8 mouse cellular contexts compared by ENCODE assay signal in the genomic region with DNA sequence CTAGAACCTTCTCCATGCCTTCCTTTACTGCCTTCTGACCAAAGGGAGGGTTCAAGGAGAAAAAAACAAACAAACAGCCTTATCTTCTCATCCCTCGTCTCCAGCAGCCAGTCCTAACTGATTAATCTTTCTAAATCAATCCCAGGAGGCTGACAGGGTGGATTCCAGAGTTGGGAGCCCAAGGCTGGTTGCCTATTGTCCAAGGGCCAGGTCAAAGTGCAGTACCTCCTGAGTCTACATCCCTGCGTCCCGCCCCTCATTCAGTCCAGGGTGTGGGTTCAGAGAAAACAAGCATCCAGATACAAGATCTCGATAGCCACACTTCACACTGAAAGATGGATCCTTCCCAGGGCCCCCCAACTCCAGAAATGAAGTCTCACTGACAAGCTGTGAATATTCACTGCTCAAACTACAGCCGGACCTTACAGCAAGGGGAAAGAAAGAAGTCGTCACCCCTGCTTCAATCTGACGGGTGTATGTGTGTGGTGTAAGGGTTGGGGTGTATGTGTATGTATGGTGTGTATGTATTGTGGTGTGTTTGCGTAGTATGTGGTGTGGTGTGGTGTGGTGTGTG. TPM values are rescaled to one million over a fixed set of nuclear protein-coding genes. Genes with fewer than 3 reads are reported as not detected.
DNase-seq lines count a peak whose midpoint lies in the region; ATAC-seq lines count a peak whose summit lies in the region.

No protein-coding gene starts in this region.

- DNase-seq in 3T3-L1 (ENCODE audit: low read depth, low spot score), result peak; percentile 40
- DNase-seq in embryo, embryonic 9.5 days (ENCODE audit: extremely low spot score), result peak; percentile 60
- DNase-seq in intestine, embryonic 14.5 days (ENCODE audit: low spot score), result no peak
- DNase-seq in midbrain, embryonic 11.5 days (ENCODE audit: low spot score, missing footprints), result peak; percentile 93
- no peak for DNase-seq in cerebellum, postnatal 14 days
- no peak for DNase-seq in gastrocnemius, adult 18-20 months (ENCODE audit: low spot score)
- no peak for DNase-seq in urinary bladder, adult 2 months (ENCODE audit: low spot score)
- no peak for DNase-seq in MN1 (ENCODE audit: low spot score)

- H3K27me3 ChIP-seq in intestine, embryonic 14.5 days (replicated peaks; ENCODE audit: control insufficient read depth, insufficient read depth, low read length), result no peaks in the 10 kb centered on the region
- H3K27me3 ChIP-seq in midbrain, embryonic 11.5 days (ENCODE audit: control insufficient read depth, insufficient read depth, low read length), result no peaks in the 10 kb centered on the region

- no peaks in the 10 kb centered on the region for H3K9me3 ChIP-seq in intestine, embryonic 14.5 days (ENCODE audit: control insufficient read depth, low read length)
- no peaks in the 10 kb centered on the region for H3K9me3 ChIP-seq in midbrain, embryonic 11.5 days (ENCODE audit: control insufficient read depth, low read length)

- H3K4me1 ChIP-seq in intestine, embryonic 14.5 days (replicated peaks; ENCODE audit: control insufficient read depth, insufficient read depth, low read length), result peaks cover 33% of the 10 kb centered on the region
- H3K4me1 ChIP-seq in midbrain, embryonic 11.5 days (ENCODE audit: control insufficient read depth, insufficient read depth, low read length), result peaks cover 39% of the 10 kb centered on the region

- no peak for ATAC-seq in intestine, embryonic 14.5 days (replicated peaks; ENCODE audit: low FRiP score, low TSS enrichment, low read depth)
- no peak for ATAC-seq in midbrain, embryonic 11.5 days (ENCODE audit: low FRiP score)

- peaks cover 24% of the 10 kb centered on the region for H3K36me3 ChIP-seq in intestine, embryonic 14.5 days (ENCODE audit: control insufficient read depth, insufficient read depth, low read length)
- H3K36me3 ChIP-seq in midbrain, embryonic 11.5 days (ENCODE audit: control insufficient read depth, insufficient read depth, low read length), result peaks cover 8% of the 10 kb centered on the region; the same call in 1 of the 2 replicates

- H3K4me2 ChIP-seq in intestine, embryonic 14.5 days (ENCODE audit: low read length), result peak overlapping the region; percentile 98
- peak overlapping the region; percentile 90 for H3K4me2 ChIP-seq in midbrain, embryonic 11.5 days

- 43% methylated on average over 8 of the region's 8 CpGs for WGBS in intestine, embryonic 14.5 days
- WGBS in midbrain, embryonic 11.5 days, result 19% methylated on average over 8 of the region's 8 CpGs

- no peak overlapping the region for H3K4me3 ChIP-seq in intestine, embryonic 14.5 days (ENCODE audit: low read depth, low read length)
- H3K4me3 ChIP-seq in midbrain, embryonic 11.5 days (ENCODE audit: low read depth, low read length), result peak overlapping the region; percentile 97

- H3K9ac ChIP-seq in intestine, embryonic 14.5 days (ENCODE audit: low read length), result peak overlapping the region; percentile 25
- peak overlapping the region; percentile 5 for H3K9ac ChIP-seq in midbrain, embryonic 11.5 days (ENCODE audit: low read length)

- no peak overlapping the region for H3K27ac ChIP-seq in intestine, embryonic 14.5 days (ENCODE audit: low read depth)
- H3K27ac ChIP-seq in midbrain, embryonic 11.5 days (ENCODE audit: low read depth, low read length), result no peak overlapping the region

RNA-seq across cellular contexts. Expression of a gene that starts 5.5 kb away (rescaled TPM):
- polyA plus RNA-seq in intestine, embryonic 14.5 days (2014; fragmentation: Nextera tagmentation; extraction: Ambion mirVana), result 31.3 TPM in 2 replicates
- 26.9 and 27.4 TPM in 2 replicates for polyA plus RNA-seq in midbrain, embryonic 11.5 days (2014; fragmentation: Nextera tagmentation; extraction: Ambion mirVana)
- total RNA-seq in gastrocnemius, adult 18-20 months (2021), result 10 to 100 TPM; 29.0 to 40.6 TPM
- 21.4 and 49.1 TPM in 2 replicates for polyA plus RNA-seq in urinary bladder, adult 2 months (2012; rRNA removed)

Comparison
In these comparisons a context has a peak if more than half of its experiments do, and no peak if none do; other contexts are left out.
1. DNase-seq: peak in 3T3-L1 (single experiment), embryo, embryonic 9.5 days (single experiment) and midbrain, embryonic 11.5 days (single experiment); none in intestine, embryonic 14.5 days (single experiment), cerebellum, postnatal 14 days (0 of 2), gastrocnemius, adult 18-20 months (single experiment), urinary bladder, adult 2 months (single experiment) and MN1 (single experiment).